Mouse (Mus musculus): ENCODE results near the gene Dkk3. TPM values are rescaled to one million over a fixed set of nuclear protein-coding genes. Genes with fewer than 3 reads are reported as not detected.

Dkk3 gene
- polyA plus RNA-seq (2014; fragmentation: Nextera tagmentation; extraction: Ambion mirVana), result 22.9 and 24.7 TPM in 2 replicates

DNA sequence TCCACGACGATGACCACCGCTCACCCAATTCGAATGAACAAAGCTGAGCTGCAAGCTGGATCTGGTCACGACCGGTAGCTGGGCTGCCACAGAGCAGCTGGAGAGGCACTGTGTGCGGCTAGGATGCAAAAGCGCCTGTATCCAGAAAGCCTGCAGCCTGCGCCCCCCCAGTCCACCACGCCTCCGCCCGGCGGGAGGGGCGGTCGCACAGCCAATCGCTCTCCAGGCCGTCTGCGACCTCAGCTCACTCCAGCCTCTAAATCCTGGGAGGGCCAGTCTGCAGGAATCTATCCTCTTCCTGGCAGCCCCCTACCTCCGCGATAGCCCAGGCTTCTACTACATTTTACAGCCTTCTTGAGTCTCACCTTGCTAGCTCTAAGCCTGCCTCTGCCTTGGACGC lies at the start of gene Dkk3:
Gene Dkk3 (minus strand): TSS at position 116 of the 400 bp plus-strand sequence.
- Histone ChIP-seq H3K36me3 (ENCODE audit: control insufficient read depth, insufficient read depth, low read length) (no peaks in the 10 kb centered on the region), H3K9ac (ENCODE audit: low read length) (peak within 1 kb of the TSS; percentile 63), H3K27me3 (replicated peaks; ENCODE audit: control insufficient read depth, insufficient read depth, low read length) (peaks cover 11% of the 10 kb centered on the region; the same call in 1 of the 2 replicates), H3K4me2 (ENCODE audit: low read length) (peak within 1 kb of the TSS; percentile 69), H3K9me3 (replicated peaks; ENCODE audit: control insufficient read depth, low read length) (no peaks in the 10 kb centered on the region), H3K4me1 (ENCODE audit: control insufficient read depth, insufficient read depth, low read length) (peaks cover 6% of the 10 kb centered on the region), H3K4me3 (ENCODE audit: low read depth, low read length) (peak within 1 kb of the TSS; percentile 38), H3K27ac (ENCODE audit: low read depth, low read length) (no peak within 1 kb of the TSS)
- 3% methylated on average over 21 of the region's 21 CpGs for WGBS
- peak; percentile 39 for DNase-seq (ENCODE audit: low spot score)
- peak; percentile 51; the same call in 1 of the 2 replicates for ATAC-seq

DNA sequence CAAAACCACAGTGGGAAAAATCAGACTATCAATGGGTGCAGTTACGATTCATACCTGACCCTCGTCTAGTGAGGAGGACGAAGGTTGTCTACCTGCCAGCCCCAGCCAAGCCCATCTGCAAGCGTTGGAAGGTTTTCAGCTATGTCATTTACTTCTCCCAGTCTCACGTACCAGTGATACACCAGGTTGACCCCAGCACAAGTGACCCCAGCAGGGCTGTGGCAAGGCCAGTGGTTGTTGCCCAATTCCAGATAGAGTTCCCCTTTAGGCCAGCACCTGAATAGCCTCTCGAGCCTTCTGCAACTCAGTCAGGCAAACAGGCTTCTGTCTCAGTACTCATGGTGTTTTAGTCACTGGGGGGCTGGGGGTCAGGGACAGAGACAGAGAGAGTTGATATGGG lies 48.9 kb upstream of the Dkk3 start:
- Histone ChIP-seq H3K27ac (ENCODE audit: low read depth, low read length) (no peak overlapping the region), H3K4me1 (ENCODE audit: control insufficient read depth, insufficient read depth, low read length) (no peaks in the 10 kb centered on the region), H3K4me3 (ENCODE audit: low read depth, low read length) (no peak overlapping the region), H3K9me3 (replicated peaks; ENCODE audit: control insufficient read depth, low read length) (no peaks in the 10 kb centered on the region), H3K4me2 (ENCODE audit: low read length) (no peak overlapping the region), H3K27me3 (replicated peaks; ENCODE audit: control insufficient read depth, insufficient read depth, low read length) (no peaks in the 10 kb centered on the region), H3K36me3 (ENCODE audit: control insufficient read depth, insufficient read depth, low read length) (no peaks in the 10 kb centered on the region), H3K9ac (ENCODE audit: low read length) (no peak overlapping the region)
- DNase-seq (ENCODE audit: low spot score) (no peak), ATAC-seq (no peak)
- WGBS, result 88% methylated on average over 6 of the region's 6 CpGs

DNA sequence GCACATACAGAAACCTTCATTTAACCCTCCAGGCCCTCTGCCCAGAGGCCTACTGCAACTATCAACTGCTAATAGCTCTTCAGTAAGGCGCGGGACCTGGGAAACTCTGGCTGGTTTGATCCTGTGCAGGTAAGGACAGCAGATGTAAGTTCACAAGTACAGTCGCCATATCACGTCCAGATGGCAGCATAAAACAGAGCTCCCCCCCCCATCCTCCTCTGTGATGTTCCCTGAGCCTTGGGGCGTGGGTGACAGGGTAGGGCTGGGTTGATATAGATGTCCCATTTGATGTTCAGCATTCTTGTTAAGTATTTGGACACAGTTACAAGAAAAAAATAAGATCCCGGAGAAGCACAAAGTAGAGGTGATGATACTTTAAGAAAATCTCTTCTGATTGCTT lies 46.7 kb upstream of the Dkk3 start:
- Histone ChIP-seq H3K4me1 (ENCODE audit: control insufficient read depth, insufficient read depth, low read length) (no peaks in the 10 kb centered on the region), H3K9ac (ENCODE audit: low read length) (no peak overlapping the region), H3K27ac (ENCODE audit: low read depth, low read length) (no peak overlapping the region), H3K27me3 (replicated peaks; ENCODE audit: control insufficient read depth, insufficient read depth, low read length) (no peaks in the 10 kb centered on the region), H3K4me2 (ENCODE audit: low read length) (no peak overlapping the region), H3K4me3 (ENCODE audit: low read depth, low read length) (no peak overlapping the region), H3K9me3 (replicated peaks; ENCODE audit: control insufficient read depth, low read length) (no peaks in the 10 kb centered on the region), H3K36me3 (ENCODE audit: control insufficient read depth, insufficient read depth, low read length) (no peaks in the 10 kb centered on the region)
- ATAC-seq (no peak), DNase-seq (ENCODE audit: low spot score) (no peak)
- 89% methylated on average over 6 of the region's 6 CpGs for WGBS

DNA sequence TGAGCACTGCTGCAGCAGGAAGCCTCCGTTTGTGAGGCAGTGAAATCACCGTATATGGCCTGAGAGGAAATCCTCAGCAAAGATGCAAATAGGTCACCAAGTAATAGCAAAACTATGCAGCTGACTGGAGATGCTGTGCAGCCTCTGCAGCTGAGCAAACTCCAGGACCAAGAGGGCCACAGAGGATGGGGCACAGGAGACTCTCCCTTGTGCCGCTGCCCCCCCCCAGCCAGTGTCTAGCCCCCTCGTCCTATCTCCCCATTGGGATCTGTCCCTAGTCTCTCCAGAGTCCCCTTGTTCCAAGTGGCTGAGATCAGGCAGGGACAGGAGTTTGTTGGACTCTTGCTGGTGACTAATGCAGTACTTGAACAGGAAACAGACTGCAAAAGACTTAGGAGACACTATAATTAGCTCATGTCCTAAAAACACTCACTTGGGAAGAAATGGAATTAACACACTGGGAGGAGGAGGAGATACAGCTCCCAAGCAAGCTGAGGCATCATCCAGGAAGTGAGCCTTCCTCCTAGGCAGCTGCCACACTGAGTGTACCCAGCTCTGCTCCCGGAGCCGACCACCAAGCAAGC lies 45.6 kb upstream of the Dkk3 start:
- Histone ChIP-seq H3K4me2 (ENCODE audit: low read length) (no peak overlapping the region), H3K9ac (ENCODE audit: low read length) (no peak overlapping the region), H3K36me3 (ENCODE audit: control insufficient read depth, insufficient read depth, low read length) (no peaks in the 10 kb centered on the region), H3K9me3 (replicated peaks; ENCODE audit: control insufficient read depth, low read length) (no peaks in the 10 kb centered on the region), H3K4me3 (ENCODE audit: low read depth, low read length) (no peak overlapping the region), H3K4me1 (ENCODE audit: control insufficient read depth, insufficient read depth, low read length) (no peaks in the 10 kb centered on the region), H3K27ac (ENCODE audit: low read depth, low read length) (no peak overlapping the region), H3K27me3 (replicated peaks; ENCODE audit: control insufficient read depth, insufficient read depth, low read length) (no peaks in the 10 kb centered on the region)
- WGBS, result 69% methylated on average over 6 of the region's 6 CpGs
- ATAC-seq, result no peak
- DNase-seq (ENCODE audit: low spot score), result no peak

DNA sequence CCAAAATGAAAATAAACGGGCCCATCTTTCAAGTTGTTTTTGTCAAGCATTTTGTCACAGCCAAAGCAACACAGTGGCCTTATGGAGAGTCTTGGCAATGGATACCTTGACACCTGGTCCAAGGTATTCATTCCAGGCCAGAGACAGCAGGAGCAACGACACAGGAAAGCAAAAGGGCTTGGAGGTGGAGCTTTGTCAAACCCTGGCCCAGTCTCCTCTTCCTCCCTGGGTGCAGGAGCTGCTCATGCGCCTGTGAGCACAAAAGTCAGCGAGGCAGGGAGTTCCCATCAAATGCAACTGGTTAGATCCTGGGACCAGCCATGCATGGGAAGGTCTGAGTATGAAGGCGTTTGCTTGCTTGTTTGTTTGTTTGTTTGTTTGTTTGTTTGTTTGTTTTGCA lies 45.1 kb upstream of the Dkk3 start:
- Histone ChIP-seq H3K27ac (ENCODE audit: low read depth, low read length) (no peak overlapping the region), H3K4me2 (ENCODE audit: low read length) (no peak overlapping the region), H3K9ac (ENCODE audit: low read length) (no peak overlapping the region), H3K27me3 (replicated peaks; ENCODE audit: control insufficient read depth, insufficient read depth, low read length) (no peaks in the 10 kb centered on the region), H3K9me3 (replicated peaks; ENCODE audit: control insufficient read depth, low read length) (no peaks in the 10 kb centered on the region), H3K36me3 (ENCODE audit: control insufficient read depth, insufficient read depth, low read length) (no peaks in the 10 kb centered on the region), H3K4me3 (ENCODE audit: low read depth, low read length) (no peak overlapping the region), H3K4me1 (ENCODE audit: control insufficient read depth, insufficient read depth, low read length) (no peaks in the 10 kb centered on the region)
- WGBS, result 75% methylated on average over 5 of the region's 5 CpGs
- ATAC-seq, result no peak
- DNase-seq (ENCODE audit: low spot score), result peak; percentile 23

- no peak overlapping the region for H3K27ac ChIP-seq (ENCODE audit: low read depth, low read length)
- no peak overlapping the region for H3K4me2 ChIP-seq (ENCODE audit: low read length)
- no peak overlapping the region for H3K4me3 ChIP-seq (ENCODE audit: low read depth, low read length)
- no peaks in the 10 kb centered on the region for H3K27me3 ChIP-seq (replicated peaks; ENCODE audit: control insufficient read depth, insufficient read depth, low read length)
- ATAC-seq, result no peak
- no peaks in the 10 kb centered on the region for H3K4me1 ChIP-seq (ENCODE audit: control insufficient read depth, insufficient read depth, low read length)
- H3K9ac ChIP-seq (ENCODE audit: low read length), result no peak overlapping the region
- DNase-seq (ENCODE audit: low spot score), result no peak
- no peaks in the 10 kb centered on the region for H3K36me3 ChIP-seq (ENCODE audit: control insufficient read depth, insufficient read depth, low read length)
- H3K9me3 ChIP-seq (replicated peaks; ENCODE audit: control insufficient read depth, low read length), result no peaks in the 10 kb centered on the region
- WGBS, result 89% methylated on average over 5 of the region's 5 CpGs
Observed at GRCm38 (mm10) chr7:112202843-112203242, 44.0 kb upstream of the Dkk3 start.

DNA sequence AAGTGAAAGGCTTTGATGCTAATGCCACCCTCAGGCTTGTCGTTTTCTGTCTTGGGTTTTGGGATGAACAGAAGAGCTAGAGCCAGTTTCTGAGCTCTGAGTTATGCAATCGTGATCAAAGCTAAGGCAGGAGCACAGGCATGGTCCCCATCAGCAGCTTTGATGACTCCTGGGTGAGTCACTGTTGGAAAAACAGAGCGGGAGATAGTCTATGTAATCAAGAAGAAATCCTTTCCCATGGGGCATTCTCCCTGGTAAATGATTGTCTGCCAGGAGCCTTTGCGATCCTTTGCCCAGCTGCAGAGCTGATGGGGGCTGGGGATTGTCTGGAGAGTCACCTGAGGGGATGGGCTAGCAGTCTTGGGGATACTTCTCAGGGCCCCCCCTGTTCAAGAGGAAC lies 43.3 kb upstream of the Dkk3 start:
- Histone ChIP-seq H3K4me2 (ENCODE audit: low read length) (no peak overlapping the region), H3K4me3 (ENCODE audit: low read depth, low read length) (no peak overlapping the region), H3K36me3 (ENCODE audit: control insufficient read depth, insufficient read depth, low read length) (no peaks in the 10 kb centered on the region), H3K27me3 (replicated peaks; ENCODE audit: control insufficient read depth, insufficient read depth, low read length) (no peaks in the 10 kb centered on the region), H3K27ac (ENCODE audit: low read depth, low read length) (no peak overlapping the region), H3K9ac (ENCODE audit: low read length) (no peak overlapping the region), H3K4me1 (ENCODE audit: control insufficient read depth, insufficient read depth, low read length) (no peaks in the 10 kb centered on the region), H3K9me3 (replicated peaks; ENCODE audit: control insufficient read depth, low read length) (no peaks in the 10 kb centered on the region)
- no peak for ATAC-seq
- WGBS, result 77% methylated on average over 4 of the region's 4 CpGs
- no peak for DNase-seq (ENCODE audit: low spot score)

DNA sequence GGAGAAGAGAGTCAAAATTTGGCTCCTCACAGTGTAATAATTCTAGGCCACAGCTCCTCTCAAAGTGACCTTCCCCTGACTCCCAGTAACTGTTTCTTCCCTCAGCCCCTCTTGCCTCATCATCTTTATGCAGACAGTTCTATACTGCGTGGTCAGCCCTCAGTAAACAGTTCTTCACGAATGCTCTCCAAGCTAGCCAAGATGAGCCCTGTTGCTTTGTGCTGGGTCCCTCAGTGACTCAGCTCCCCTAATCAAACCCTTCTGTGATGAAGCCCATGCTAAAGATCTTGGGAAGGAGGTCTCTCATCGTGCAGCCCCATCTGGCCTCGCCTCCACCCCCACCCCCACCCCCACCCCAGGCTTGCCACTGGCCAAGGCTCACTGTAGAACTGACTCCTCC lies 41.9 kb upstream of the Dkk3 start:
- Histone ChIP-seq H3K27ac (ENCODE audit: low read depth, low read length) (no peak overlapping the region), H3K4me1 (ENCODE audit: control insufficient read depth, insufficient read depth, low read length) (no peaks in the 10 kb centered on the region), H3K36me3 (ENCODE audit: control insufficient read depth, insufficient read depth, low read length) (no peaks in the 10 kb centered on the region), H3K9me3 (replicated peaks; ENCODE audit: control insufficient read depth, low read length) (no peaks in the 10 kb centered on the region), H3K27me3 (replicated peaks; ENCODE audit: control insufficient read depth, insufficient read depth, low read length) (no peaks in the 10 kb centered on the region), H3K4me2 (ENCODE audit: low read length) (no peak overlapping the region), H3K4me3 (ENCODE audit: low read depth, low read length) (no peak overlapping the region), H3K9ac (ENCODE audit: low read length) (no peak overlapping the region)
- ATAC-seq (no peak), DNase-seq (ENCODE audit: low spot score) (no peak)
- 52% methylated on average over 4 of the region's 4 CpGs for WGBS

- no peaks in the 10 kb centered on the region for H3K36me3 ChIP-seq (ENCODE audit: control insufficient read depth, insufficient read depth, low read length)
- H3K9me3 ChIP-seq (replicated peaks; ENCODE audit: control insufficient read depth, low read length), result no peaks in the 10 kb centered on the region
- no peak overlapping the region for H3K4me2 ChIP-seq (ENCODE audit: low read length)
- no peak for DNase-seq (ENCODE audit: low spot score)
- no peak overlapping the region for H3K4me3 ChIP-seq (ENCODE audit: low read depth, low read length)
- no peaks in the 10 kb centered on the region for H3K27me3 ChIP-seq (replicated peaks; ENCODE audit: control insufficient read depth, insufficient read depth, low read length)
- no peak for ATAC-seq
- H3K4me1 ChIP-seq (ENCODE audit: control insufficient read depth, insufficient read depth, low read length), result no peaks in the 10 kb centered on the region
- no peak overlapping the region for H3K27ac ChIP-seq (ENCODE audit: low read depth, low read length)
- WGBS, result 54% methylated on average over 3 of the region's 3 CpGs
- no peak overlapping the region for H3K9ac ChIP-seq (ENCODE audit: low read length)
Observed at GRCm38 (mm10) chr7:112199343-112199742, 40.5 kb upstream of the Dkk3 start.

All from forebrain, embryonic 14.5 days (tissue).